Mouse (Mus musculus): ENCODE measurements around the gene 2310061I04Rik. TPM values are rescaled to one million over a fixed set of nuclear protein-coding genes. Genes with fewer than 3 reads are reported as not detected.

2310061I04Rik gene
- polyA plus RNA-seq, 2 experiments = 20.7 to 53.9 TPM

- DNase-seq (ENCODE audit: low spot score) = no peak
- Histone ChIP-seq H3K27me3 (ENCODE audit: control insufficient read depth, insufficient read depth, low read length) (no peaks in the 10 kb centered on the region), H3K4me3 (replicated peaks; ENCODE audit: low read length) (no peak overlapping the region), H3K9ac (ENCODE audit: low read depth, low read length, severe bottlenecking) (no peak overlapping the region), H3K4me2 (replicated peaks; ENCODE audit: low read depth, low read length, severe bottlenecking) (no peak overlapping the region), H3K4me1 (ENCODE audit: control insufficient read depth, insufficient read depth, low read length) (peaks cover 6% of the 10 kb centered on the region), H3K27ac (replicated peaks; ENCODE audit: low read depth, low read length) (no peak overlapping the region), H3K9me3 (ENCODE audit: control insufficient read depth, low read length) (no peaks in the 10 kb centered on the region), H3K36me3 (ENCODE audit: control insufficient read depth, insufficient read depth, low read length) (peaks cover 27% of the 10 kb centered on the region)
- TF ChIP-seq POLR2A (IDR thresholded peaks at IDR 0.05; ENCODE audit: borderline replicate concordance, extremely low read depth, insufficient read depth, insufficient read length) = no peak
- 94% methylated on average over 1 of the region's 1 CpGs for WGBS
- no peak for ATAC-seq (ENCODE audit: low FRiP score, low read depth)
These were observed 37.9 kb downstream of the 2310061I04Rik start for GRCm38 (mm10) chr17:35859371-35859770.

GRCm38 (mm10) chr17:35850974-35851373 lies 46.3 kb downstream of the 2310061I04Rik start:
- H3K36me3 ChIP-seq (ENCODE audit: control insufficient read depth, insufficient read depth, low read length) = peaks cover 82% of the 10 kb centered on the region
- no peak overlapping the region for H3K9ac ChIP-seq (ENCODE audit: low read depth, low read length, severe bottlenecking)
- no peaks in the 10 kb centered on the region for H3K9me3 ChIP-seq (ENCODE audit: control insufficient read depth, low read length)
- 93% methylated on average over 2 of the region's 3 CpGs for WGBS
- H3K4me1 ChIP-seq (ENCODE audit: control insufficient read depth, insufficient read depth, low read length) = no peaks in the 10 kb centered on the region
- H3K4me2 ChIP-seq (replicated peaks; ENCODE audit: low read depth, low read length, severe bottlenecking) = no peak overlapping the region
- no peak overlapping the region for H3K4me3 ChIP-seq (replicated peaks; ENCODE audit: low read length)
- H3K27ac ChIP-seq (replicated peaks; ENCODE audit: low read depth, low read length) = no peak overlapping the region
- ATAC-seq (ENCODE audit: low FRiP score, low read depth) (no peak), DNase-seq (ENCODE audit: low spot score) (no peak)
- TF ChIP-seq POLR2A (IDR thresholded peaks at IDR 0.05; ENCODE audit: borderline replicate concordance, extremely low read depth, insufficient read depth, insufficient read length) = no peak
- no peaks in the 10 kb centered on the region for H3K27me3 ChIP-seq (ENCODE audit: control insufficient read depth, insufficient read depth, low read length)

GRCm38 (mm10) chr17:35848112-35848511 lies 49.1 kb downstream of the 2310061I04Rik start:
- no peaks in the 10 kb centered on the region for H3K27me3 ChIP-seq (ENCODE audit: control insufficient read depth, insufficient read depth, low read length)
- WGBS = 71% methylated on average over 1 of the region's 1 CpGs
- ATAC-seq (ENCODE audit: low FRiP score, low read depth) (no peak), DNase-seq (ENCODE audit: low spot score) (no peak)
- no peaks in the 10 kb centered on the region for H3K9me3 ChIP-seq (ENCODE audit: control insufficient read depth, low read length)
- H3K4me3 ChIP-seq (replicated peaks; ENCODE audit: low read length) = no peak overlapping the region
- H3K36me3 ChIP-seq (ENCODE audit: control insufficient read depth, insufficient read depth, low read length) = peaks cover 77% of the 10 kb centered on the region
- H3K9ac ChIP-seq (ENCODE audit: low read depth, low read length, severe bottlenecking) = no peak overlapping the region
- H3K4me2 ChIP-seq (replicated peaks; ENCODE audit: low read depth, low read length, severe bottlenecking) = no peak overlapping the region
- no peak overlapping the region for H3K27ac ChIP-seq (replicated peaks; ENCODE audit: low read depth, low read length)
- H3K4me1 ChIP-seq (ENCODE audit: control insufficient read depth, insufficient read depth, low read length) = no peaks in the 10 kb centered on the region
- TF ChIP-seq POLR2A (IDR thresholded peaks at IDR 0.05; ENCODE audit: borderline replicate concordance, extremely low read depth, insufficient read depth, insufficient read length) = no peak

- ATAC-seq (ENCODE audit: low FRiP score, low read depth) (no peak), DNase-seq (ENCODE audit: low spot score) (no peak)
- TF ChIP-seq POLR2A (IDR thresholded peaks at IDR 0.05; ENCODE audit: borderline replicate concordance, extremely low read depth, insufficient read depth, insufficient read length) = no peak
- Histone ChIP-seq H3K4me2 (replicated peaks; ENCODE audit: low read depth, low read length, severe bottlenecking) (no peak overlapping the region), H3K27me3 (ENCODE audit: control insufficient read depth, insufficient read depth, low read length) (no peaks in the 10 kb centered on the region), H3K27ac (replicated peaks; ENCODE audit: low read depth, low read length) (no peak overlapping the region), H3K4me1 (ENCODE audit: control insufficient read depth, insufficient read depth, low read length) (peaks cover 13% of the 10 kb centered on the region), H3K9me3 (ENCODE audit: control insufficient read depth, low read length) (no peaks in the 10 kb centered on the region), H3K36me3 (ENCODE audit: control insufficient read depth, insufficient read depth, low read length) (peaks cover 38% of the 10 kb centered on the region), H3K9ac (ENCODE audit: low read depth, low read length, severe bottlenecking) (no peak overlapping the region), H3K4me3 (replicated peaks; ENCODE audit: low read length) (no peak overlapping the region)
- WGBS = 95% methylated on average over 3 of the region's 3 CpGs
These were observed 53.7 kb downstream of the 2310061I04Rik start for GRCm38 (mm10) chr17:35843514-35843913.

MicroRNAs encoded within 50 kb of the gene (microRNA counts, 519-probe panel; counts per million panel counts)
- not detected for microRNA mmu-miR-1894-3p
- microRNA mmu-miR-1894-5p = 744 counts per million, percentile 3 among the panel's probes with 10 or more counts

Small RNA genes lying within 50 kb of the gene (microRNA-seq; reads per million reads assigned to microRNA genes)
- 0.92 reads per million for gene Gm28033
- not detected for gene Mir1894

Other genes with a start within 250 kb of the 2310061I04Rik start
- 35.4 and 47.8 TPM in 2 replicates for gene Vars2, start 229.8 kb downstream of the 2310061I04Rik start, polyA plus RNA-seq (2012; rRNA removed)
- gene Vars2, start 229.8 kb downstream of the 2310061I04Rik start, polyA plus RNA-seq (2014; fragmentation: Nextera tagmentation; extraction: Ambion mirVana) = 14.8 and 18.7 TPM in 2 replicates
- gene Gtf2h4, start 223.7 kb downstream of the 2310061I04Rik start, polyA plus RNA-seq (2012; rRNA removed) = 43.0 and 52.0 TPM in 2 replicates
- gene Gtf2h4, start 223.7 kb downstream of the 2310061I04Rik start, polyA plus RNA-seq (2014; fragmentation: Nextera tagmentation; extraction: Ambion mirVana) = 40.7 and 44.9 TPM in 2 replicates
- 49.4 and 60.1 TPM in 2 replicates for gene Ddr1, start 192.8 kb downstream of the 2310061I04Rik start, polyA plus RNA-seq (2012; rRNA removed)
- gene Ddr1, start 192.8 kb downstream of the 2310061I04Rik start, polyA plus RNA-seq (2014; fragmentation: Nextera tagmentation; extraction: Ambion mirVana) = 56.7 and 58.2 TPM in 2 replicates
- 10.8 and 12.2 TPM in 2 replicates for gene Ier3, start 75.7 kb downstream of the 2310061I04Rik start, polyA plus RNA-seq (2012; rRNA removed)
- gene Ier3, start 75.7 kb downstream of the 2310061I04Rik start, polyA plus RNA-seq (2014; fragmentation: Nextera tagmentation; extraction: Ambion mirVana) = 8.8 and 8.9 TPM in 2 replicates
- gene Flot1, start 74.2 kb downstream of the 2310061I04Rik start, polyA plus RNA-seq (2012; rRNA removed) = 61.8 and 66.3 TPM in 2 replicates
- gene Flot1, start 74.2 kb downstream of the 2310061I04Rik start, polyA plus RNA-seq (2014; fragmentation: Nextera tagmentation; extraction: Ambion mirVana) = 47.2 and 53.7 TPM in 2 replicates
- 1,341 and 1,699 TPM in 2 replicates for gene Tubb5, start 59.1 kb downstream of the 2310061I04Rik start, polyA plus RNA-seq (2012; rRNA removed)
- gene Tubb5, start 59.1 kb downstream of the 2310061I04Rik start, polyA plus RNA-seq (2014; fragmentation: Nextera tagmentation; extraction: Ambion mirVana) = 808 and 880 TPM in 2 replicates
- 24.9 and 28.8 TPM in 2 replicates for gene Mdc1, start 55.9 kb downstream of the 2310061I04Rik start, polyA plus RNA-seq (2012; rRNA removed)
- gene Mdc1, start 55.9 kb downstream of the 2310061I04Rik start, polyA plus RNA-seq (2014; fragmentation: Nextera tagmentation; extraction: Ambion mirVana) = 12.2 and 13.9 TPM in 2 replicates
- 77.5 and 80.7 TPM in 2 replicates for gene Nrm, start 36.1 kb downstream of the 2310061I04Rik start, polyA plus RNA-seq (2012; rRNA removed)
- gene Nrm, start 36.1 kb downstream of the 2310061I04Rik start, polyA plus RNA-seq (2014; fragmentation: Nextera tagmentation; extraction: Ambion mirVana) = 49.5 and 56.4 TPM in 2 replicates
- gene Ppp1r18, start 31.8 kb downstream of the 2310061I04Rik start, polyA plus RNA-seq (2012; rRNA removed) = 47.2 and 56.2 TPM in 2 replicates
- gene Ppp1r18, start 31.8 kb downstream of the 2310061I04Rik start, polyA plus RNA-seq (2014; fragmentation: Nextera tagmentation; extraction: Ambion mirVana) = 26.0 and 26.3 TPM in 2 replicates
- 78.6 and 90.5 TPM in 2 replicates for gene Dhx16, start 17.6 kb downstream of the 2310061I04Rik start, polyA plus RNA-seq (2012; rRNA removed)
- 40.0 and 43.4 TPM in 2 replicates for gene Dhx16, start 17.6 kb downstream of the 2310061I04Rik start, polyA plus RNA-seq (2014; fragmentation: Nextera tagmentation; extraction: Ambion mirVana)
- gene Atat1, start 12.6 kb upstream of the 2310061I04Rik start, polyA plus RNA-seq (2012; rRNA removed) = 157 and 189 TPM in 2 replicates
- 68.7 and 88.1 TPM in 2 replicates for gene Atat1, start 12.6 kb upstream of the 2310061I04Rik start, polyA plus RNA-seq (2014; fragmentation: Nextera tagmentation; extraction: Ambion mirVana)
- gene Mrps18b, start 19.0 kb upstream of the 2310061I04Rik start, polyA plus RNA-seq (2012; rRNA removed) = 62.7 and 62.9 TPM in 2 replicates
- 68.0 and 70.3 TPM in 2 replicates for gene Mrps18b, start 19.0 kb upstream of the 2310061I04Rik start, polyA plus RNA-seq (2014; fragmentation: Nextera tagmentation; extraction: Ambion mirVana)
- gene Ppp1r10, start 19.0 kb upstream of the 2310061I04Rik start, polyA plus RNA-seq (2012; rRNA removed) = 39.9 and 41.6 TPM in 2 replicates
- 30.8 and 34.2 TPM in 2 replicates for gene Ppp1r10, start 19.0 kb upstream of the 2310061I04Rik start, polyA plus RNA-seq (2014; fragmentation: Nextera tagmentation; extraction: Ambion mirVana)
- gene Abcf1, start 72.3 kb upstream of the 2310061I04Rik start, polyA plus RNA-seq (2012; rRNA removed) = 73.4 and 83.1 TPM in 2 replicates
- gene Abcf1, start 72.3 kb upstream of the 2310061I04Rik start, polyA plus RNA-seq (2014; fragmentation: Nextera tagmentation; extraction: Ambion mirVana) = 77.2 and 84.6 TPM in 2 replicates
- gene Gnl1, start 82.4 kb upstream of the 2310061I04Rik start, polyA plus RNA-seq (2012; rRNA removed) = 37.7 and 41.8 TPM in 2 replicates
- gene Gnl1, start 82.4 kb upstream of the 2310061I04Rik start, polyA plus RNA-seq (2014; fragmentation: Nextera tagmentation; extraction: Ambion mirVana) = 43.4 and 49.5 TPM in 2 replicates
- 57.8 and 62.8 TPM in 2 replicates for gene Prr3, start 82.8 kb upstream of the 2310061I04Rik start, polyA plus RNA-seq (2012; rRNA removed)
- 33.3 and 34.7 TPM in 2 replicates for gene Prr3, start 82.8 kb upstream of the 2310061I04Rik start, polyA plus RNA-seq (2014; fragmentation: Nextera tagmentation; extraction: Ambion mirVana)
- 0.14 and 0.42 TPM in 2 replicates for gene H2-T24, start 123.1 kb upstream of the 2310061I04Rik start, polyA plus RNA-seq (2012; rRNA removed)
- gene H2-T24, start 123.1 kb upstream of the 2310061I04Rik start, polyA plus RNA-seq (2014; fragmentation: Nextera tagmentation; extraction: Ambion mirVana) = 1.5 and 3.3 TPM in 2 replicates
- 13.5 and 15.0 TPM in 2 replicates for gene H2-T23, start 135.4 kb upstream of the 2310061I04Rik start, polyA plus RNA-seq (2012; rRNA removed)
- 10.0 and 10.8 TPM in 2 replicates for gene H2-T23, start 135.4 kb upstream of the 2310061I04Rik start, polyA plus RNA-seq (2014; fragmentation: Nextera tagmentation; extraction: Ambion mirVana)
- 27.4 and 29.0 TPM in 2 replicates for gene H2-T22, start 145.3 kb upstream of the 2310061I04Rik start, polyA plus RNA-seq (2012; rRNA removed)
- 23.4 and 26.6 TPM in 2 replicates for gene H2-T22, start 145.3 kb upstream of the 2310061I04Rik start, polyA plus RNA-seq (2014; fragmentation: Nextera tagmentation; extraction: Ambion mirVana)
- gene Gm6034, start 145.5 kb upstream of the 2310061I04Rik start, polyA plus RNA-seq (2012; rRNA removed) = not detected in 2 replicates
- not detected in 2 replicates for gene Gm6034, start 145.5 kb upstream of the 2310061I04Rik start, polyA plus RNA-seq (2014; fragmentation: Nextera tagmentation; extraction: Ambion mirVana)
- gene Gm11127, start 160.9 kb upstream of the 2310061I04Rik start, polyA plus RNA-seq (2012; rRNA removed) = 0.12 and 0.21 TPM in 2 replicates
- not detected in 2 replicates for gene Gm11127, start 160.9 kb upstream of the 2310061I04Rik start, polyA plus RNA-seq (2014; fragmentation: Nextera tagmentation; extraction: Ambion mirVana)
- gene Gm19684, start 224.2 kb upstream of the 2310061I04Rik start, polyA plus RNA-seq (2012; rRNA removed) = not detected in 2 replicates
- gene Gm19684, start 224.2 kb upstream of the 2310061I04Rik start, polyA plus RNA-seq (2014; fragmentation: Nextera tagmentation; extraction: Ambion mirVana) = not detected in 2 replicates
- not detected in 2 replicates for gene Gm7030, start 232.0 kb upstream of the 2310061I04Rik start, polyA plus RNA-seq (2012; rRNA removed)
- gene Gm7030, start 232.0 kb upstream of the 2310061I04Rik start, polyA plus RNA-seq (2014; fragmentation: Nextera tagmentation; extraction: Ambion mirVana) = not detected in 2 replicates